Mouse (Mus musculus) left cerebral cortex, postnatal 25 days (tissue): ENCODE results near the gene Fmo9. TPM values are rescaled to one million over a fixed set of nuclear protein-coding genes. Genes with fewer than 3 reads are reported as not detected.

Experiments
- DNase-seq, 2 experiments: peaks; one replicate each; pipeline ENCODE4 v3.0.0; 2022; ENCODE audit warnings: low spot score in 2 of 2, mixed read lengths in 1 of 2
- intact Hi-C: fragments of 180-260 bp; cut with DNase I; formaldehyde crosslinking; loops from one replicate; pipeline ENCODE4 v1.15.1; 2025
- microRNA-seq, 2 experiments: library from miRNA; unstranded; fragments of <30 nt; microRNA quantifications; one replicate each; pipeline ENCODE4 v1.2.0; 2022
- total RNA-seq, 2 experiments: library from RNA; stranded (reverse); gene quantifications; 2 replicates each; pipeline ENCODE4 v1.2.3; 2021

Gene Fmo9
- total RNA-seq, result not detected

DNA sequence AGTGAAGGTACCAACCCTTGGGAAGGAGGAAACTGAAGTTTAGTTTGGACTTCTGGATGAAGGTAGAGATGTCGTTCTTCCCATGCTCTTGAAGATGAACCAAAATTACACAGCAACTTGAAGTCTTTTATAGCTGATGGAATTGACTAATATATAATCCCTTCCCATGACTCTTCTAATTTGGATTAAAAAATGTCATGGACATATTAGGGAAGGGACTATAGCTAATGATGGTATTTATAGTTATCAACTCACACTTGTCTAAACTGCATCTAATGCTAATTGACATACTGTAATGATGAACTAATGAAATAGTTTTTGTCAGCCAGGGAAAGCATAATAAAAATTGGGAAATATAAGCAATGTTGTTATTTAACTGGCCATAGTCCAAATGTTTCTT lies at the start of gene Fmo9:
Gene Fmo9, minus strand, starts transcription at position 101 of the 400 bp plus-strand sequence.
- DNase-seq, result no peak
- intact Hi-C loops, result no loop called here

DNA sequence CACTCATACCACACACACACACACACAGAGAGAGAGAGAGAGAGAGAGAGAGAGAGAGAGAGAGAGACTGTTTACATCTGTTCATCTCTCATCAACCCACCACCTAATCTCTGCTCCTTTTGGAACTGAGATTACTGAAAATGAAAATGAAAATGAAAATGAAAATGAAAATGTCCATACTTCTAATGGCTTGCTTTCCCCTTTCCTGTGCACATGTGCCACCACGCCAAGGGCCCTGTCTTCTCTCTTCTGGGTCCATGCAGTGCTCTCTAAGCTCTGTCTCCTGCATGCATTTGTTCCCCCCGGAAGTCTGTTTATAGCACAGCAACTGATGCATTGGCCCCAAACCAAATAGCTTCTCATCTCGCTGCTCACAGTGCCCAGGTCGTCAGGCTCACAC lies 49.2 kb upstream of the Fmo9 start:
- intact Hi-C loops, result no loop called here
- DNase-seq, result no peak

- no peak for DNase-seq
- intact Hi-C loops, result no loop called here
Measured at GRCm38 (mm10) chr1:166730215-166730614, 48.6 kb upstream of the Fmo9 start.

- intact Hi-C loops, result no loop called here
- no peak for DNase-seq
Measured at GRCm38 (mm10) chr1:166710861-166711260, 29.2 kb upstream of the Fmo9 start.

GRCm38 (mm10) chr1:166702270-166702912 lies 20.7 kb upstream of the Fmo9 start:
- intact Hi-C loops, result no loop called here

DNA sequence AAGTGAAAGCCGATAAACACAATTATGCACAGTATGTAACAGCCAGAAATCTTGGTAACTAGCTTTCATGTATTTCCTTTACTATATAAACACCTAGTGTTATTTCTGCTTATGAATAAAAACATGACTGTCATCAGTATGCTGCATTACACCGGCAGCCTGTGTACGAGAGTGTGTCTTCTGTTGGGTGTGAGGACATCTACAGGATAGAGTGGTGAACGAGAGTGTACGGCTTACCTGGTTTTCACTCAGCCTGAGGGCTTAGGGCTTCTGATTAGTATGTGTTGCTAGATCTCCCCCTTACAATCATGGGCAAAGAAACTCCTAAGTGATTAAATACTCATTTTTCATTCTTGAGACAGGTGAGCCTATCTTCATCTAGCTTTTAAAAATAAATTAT lies 12.4 kb downstream of the Fmo9 start:
- DNase-seq, result no peak
- intact Hi-C loops, result no loop called here

More at GRCm38 (mm10) chr1:166702270-166702912, 20.7 kb upstream of the Fmo9 start:
- no peak for DNase-seq

DNA sequence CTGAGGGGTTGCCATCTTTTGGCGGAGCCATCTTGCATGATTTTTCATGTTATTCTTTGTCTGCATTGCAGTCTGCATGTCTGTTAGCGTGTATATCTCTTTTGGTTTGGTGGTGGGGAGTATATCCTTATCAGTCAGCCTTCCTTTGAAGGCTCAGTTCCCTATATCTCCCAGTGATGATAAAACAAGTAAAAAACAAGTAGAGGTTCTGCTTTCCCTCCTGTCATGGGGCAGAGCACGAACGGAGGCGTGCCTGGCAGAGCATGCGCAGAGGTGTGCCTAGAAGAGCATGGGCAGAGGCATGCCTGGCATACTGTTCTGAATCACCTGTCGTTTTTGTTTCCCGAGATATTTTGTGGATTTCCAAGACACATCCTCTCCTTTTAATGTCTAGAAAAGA lies 20.8 kb downstream of the Fmo9 start:
- intact Hi-C loops, result no loop called here
- no peak for DNase-seq

DNA sequence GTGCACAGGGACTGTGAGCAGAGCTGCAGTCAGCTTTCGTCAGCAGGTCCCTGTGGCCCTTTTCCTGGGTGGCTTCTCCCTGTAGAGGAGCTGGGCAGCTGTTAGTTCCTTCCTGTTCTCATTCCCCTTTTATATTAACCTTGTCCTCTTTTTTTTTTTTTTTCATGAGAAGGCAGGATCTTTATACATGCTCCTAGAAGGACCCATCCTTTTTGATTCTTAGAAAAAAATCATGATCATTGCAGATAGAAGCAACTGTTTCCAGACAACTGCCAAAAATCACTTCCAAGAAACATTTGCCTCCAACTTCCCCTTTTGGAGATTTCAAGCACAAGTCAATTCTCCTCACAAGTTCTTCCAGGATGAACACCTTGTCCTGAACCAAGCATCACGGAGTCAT lies 34.1 kb downstream of the Fmo9 start, which contains the start of gene Gm4847:
Gene Gm4847, minus strand, starts transcription at position 101 of the 400 bp plus-strand sequence.
- no peak for DNase-seq
- intact Hi-C loops, result no loop called here

Small RNA genes lying within 50 kb of the gene (microRNA-seq; reads per million reads assigned to microRNA genes)
- 0 reads per million in 2 experiments for gene Gm22992

Other genes starting within 250 kb of the Fmo9 start
- gene Gm4846, start 184.3 kb downstream of the Fmo9 start, total RNA-seq, result not detected
- under 1 TPM in 1 of 2 experiments, not detected in 1; 0.16 TPM for gene Gm4847, start 34.2 kb downstream of the Fmo9 start, total RNA-seq